Mouse (Mus musculus): ENCODE results near the gene Slc18a3. TPM values are rescaled to one million over a fixed set of nuclear protein-coding genes. Genes with fewer than 3 reads are reported as not detected.

The Slc18a3 gene
- polyA plus RNA-seq, 1 experiment, result not detected

- H3K4me1 ChIP-seq (ENCODE audit: control insufficient read depth, insufficient read depth, low read length), result peaks cover 8% of the 10 kb centered on the region
- H3K27ac ChIP-seq (ENCODE audit: insufficient read depth, low read depth, low read length), result no peak overlapping the region
- H3K4me3 ChIP-seq (ENCODE audit: insufficient read depth, low read length), result no peak overlapping the region
- TF ChIP-seq POLR2A (IDR thresholded peaks at IDR 0.05; ENCODE audit: borderline replicate concordance, low read depth, low read length), result no peak
- no peak for TF ChIP-seq CTCF (IDR thresholded peaks at IDR 0.05; ENCODE audit: low read depth, low read length)
Measured at GRCm38 (mm10) chr14:32502764-32503688, 38.4 kb upstream of the Slc18a3 start.

GRCm38 (mm10) chr14:32501303-32501702 lies 36.7 kb upstream of the Slc18a3 start:
- Histone ChIP-seq H3K27ac (ENCODE audit: insufficient read depth, low read depth, low read length) (no peak overlapping the region), H3K4me3 (ENCODE audit: insufficient read depth, low read length) (no peak overlapping the region), H3K4me1 (ENCODE audit: control insufficient read depth, insufficient read depth, low read length) (peaks cover 7% of the 10 kb centered on the region)
- no peak for TF ChIP-seq CTCF (IDR thresholded peaks at IDR 0.05; ENCODE audit: low read depth, low read length)

- no peak for TF ChIP-seq CTCF (IDR thresholded peaks at IDR 0.05; ENCODE audit: low read depth, low read length)
- no peak for TF ChIP-seq POLR2A (IDR thresholded peaks at IDR 0.05; ENCODE audit: borderline replicate concordance, low read depth, low read length)
- Histone ChIP-seq H3K27ac (ENCODE audit: insufficient read depth, low read depth, low read length) (no peak overlapping the region), H3K4me3 (ENCODE audit: insufficient read depth, low read length) (no peak overlapping the region), H3K4me1 (ENCODE audit: control insufficient read depth, insufficient read depth, low read length) (peaks cover 17% of the 10 kb centered on the region)
Measured at GRCm38 (mm10) chr14:32496115-32496850, 31.6 kb upstream of the Slc18a3 start.

GRCm38 (mm10) chr14:32492521-32492920 lies 27.9 kb upstream of the Slc18a3 start:
- Histone ChIP-seq H3K4me3 (ENCODE audit: insufficient read depth, low read length) (peak overlapping the region; percentile 41), H3K4me1 (ENCODE audit: control insufficient read depth, insufficient read depth, low read length) (peaks cover 20% of the 10 kb centered on the region)

GRCm38 (mm10) chr14:32482061-32482460 lies 17.4 kb upstream of the Slc18a3 start:
- Histone ChIP-seq H3K27ac (ENCODE audit: insufficient read depth, low read depth, low read length) (no peak overlapping the region), H3K4me3 (ENCODE audit: insufficient read depth, low read length) (no peak overlapping the region), H3K4me1 (ENCODE audit: control insufficient read depth, insufficient read depth, low read length) (no peaks in the 10 kb centered on the region)
- TF ChIP-seq CTCF (IDR thresholded peaks at IDR 0.05; ENCODE audit: low read depth, low read length) (peak; percentile 27; the same call in 1 of the 2 replicates), POLR2A (IDR thresholded peaks at IDR 0.05; ENCODE audit: borderline replicate concordance, low read depth, low read length) (no peak)

More at GRCm38 (mm10) chr14:32492521-32492920, 27.9 kb upstream of the Slc18a3 start:
- no peak overlapping the region for H3K27ac ChIP-seq (ENCODE audit: insufficient read depth, low read depth, low read length)
- no peak for TF ChIP-seq CTCF (IDR thresholded peaks at IDR 0.05; ENCODE audit: low read depth, low read length)
- TF ChIP-seq POLR2A (IDR thresholded peaks at IDR 0.05; ENCODE audit: borderline replicate concordance, low read depth, low read length), result no peak

GRCm38 (mm10) chr14:32477581-32477980 lies 12.9 kb upstream of the Slc18a3 start:
- Histone ChIP-seq H3K4me3 (ENCODE audit: insufficient read depth, low read length) (no peak overlapping the region), H3K4me1 (ENCODE audit: control insufficient read depth, insufficient read depth, low read length) (no peaks in the 10 kb centered on the region), H3K27ac (ENCODE audit: insufficient read depth, low read depth, low read length) (no peak overlapping the region)
- TF ChIP-seq CTCF (IDR thresholded peaks at IDR 0.05; ENCODE audit: low read depth, low read length) (no peak), POLR2A (IDR thresholded peaks at IDR 0.05; ENCODE audit: borderline replicate concordance, low read depth, low read length) (no peak)

- no peak for TF ChIP-seq POLR2A (IDR thresholded peaks at IDR 0.05; ENCODE audit: borderline replicate concordance, low read depth, low read length)
- H3K4me3 ChIP-seq (ENCODE audit: insufficient read depth, low read length), result no peak overlapping the region
Measured at GRCm38 (mm10) chr14:32476559-32476958, 11.9 kb upstream of the Slc18a3 start.

GRCm38 (mm10) chr14:32472996-32473395 lies 8.3 kb upstream of the Slc18a3 start:
- no peak overlapping the region for H3K27ac ChIP-seq (ENCODE audit: insufficient read depth, low read depth, low read length)
- TF ChIP-seq POLR2A (IDR thresholded peaks at IDR 0.05; ENCODE audit: borderline replicate concordance, low read depth, low read length) (no peak), CTCF (IDR thresholded peaks at IDR 0.05; ENCODE audit: low read depth, low read length) (peak; percentile 69)
- no peaks in the 10 kb centered on the region for H3K4me1 ChIP-seq (ENCODE audit: control insufficient read depth, insufficient read depth, low read length)
- no peak overlapping the region for H3K4me3 ChIP-seq (ENCODE audit: insufficient read depth, low read length)

More at GRCm38 (mm10) chr14:32476559-32476958, 11.9 kb upstream of the Slc18a3 start:
- H3K4me1 ChIP-seq (ENCODE audit: control insufficient read depth, insufficient read depth, low read length), result no peaks in the 10 kb centered on the region
- H3K27ac ChIP-seq (ENCODE audit: insufficient read depth, low read depth, low read length), result no peak overlapping the region

- Histone ChIP-seq H3K27ac (ENCODE audit: insufficient read depth, low read depth, low read length) (no peak overlapping the region), H3K4me3 (ENCODE audit: insufficient read depth, low read length) (no peak overlapping the region), H3K4me1 (ENCODE audit: control insufficient read depth, insufficient read depth, low read length) (no peaks in the 10 kb centered on the region)
- TF ChIP-seq CTCF (IDR thresholded peaks at IDR 0.05; ENCODE audit: low read depth, low read length) (no peak), POLR2A (IDR thresholded peaks at IDR 0.05; ENCODE audit: borderline replicate concordance, low read depth, low read length) (no peak)
Measured at GRCm38 (mm10) chr14:32467606-32468005, 3.0 kb upstream of the Slc18a3 start.

GRCm38 (mm10) chr14:32465889-32466288 lies 1.2 kb upstream of the Slc18a3 start, which contains the start of gene Chat:
TSS of gene Chat (minus strand) at chr14:32465989.
- TF ChIP-seq CTCF (IDR thresholded peaks at IDR 0.05; ENCODE audit: low read depth, low read length) (no peak), POLR2A (IDR thresholded peaks at IDR 0.05; ENCODE audit: borderline replicate concordance, low read depth, low read length) (no peak)
- no peak within 1 kb of the TSS for H3K27ac ChIP-seq (ENCODE audit: insufficient read depth, low read depth, low read length)
- no peaks in the 10 kb centered on the region for H3K4me1 ChIP-seq (ENCODE audit: control insufficient read depth, insufficient read depth, low read length)
- H3K4me3 ChIP-seq (ENCODE audit: insufficient read depth, low read length), result no peak within 1 kb of the TSS

All from bone marrow macrophage, adult 2 months (primary cell).